Mouse (Mus musculus): Measurements from ENCODE around the gene Gm960. TPM values are rescaled to one million over a fixed set of nuclear protein-coding genes. Genes with fewer than 3 reads are reported as not detected.

The Gm960 gene
- total RNA-seq, 2 experiments from 2014 or later: 2.7 to 3.0 TPM

Small RNA genes within 50 kb of the gene (microRNA-seq; reads per million reads assigned to microRNA genes)
- gene Mir6986: 9.5 reads per million, percentile 30 among the genes with 10 or more reads in this experiment

Other genes starting within 250 kb of the Gm960 start
- 10 to 100 TPM; 13.3 to 16.6 TPM for gene Syt12, start 221.2 kb downstream of the Gm960 start, total RNA-seq (2021)
- gene 2010003K11Rik, start 200.1 kb downstream of the Gm960 start, total RNA-seq (2021): not detected
- 10 to 100 TPM; 46.8 to 50.8 TPM for gene Pcx, start 188.2 kb downstream of the Gm960 start, total RNA-seq (2021)
- gene Lrfn4, start 83.0 kb downstream of the Gm960 start, total RNA-seq (2021): 10 to 100 TPM; 73.7 to 76.1 TPM
- gene Rce1, start 73.0 kb downstream of the Gm960 start, total RNA-seq (2021): 10 to 100 TPM; 19.6 to 21.4 TPM
- 100 to 1,000 TPM; 553 to 622 TPM for gene Sptbn2, start 12.5 kb upstream of the Gm960 start, total RNA-seq (2021)
- 10 to 100 TPM; 12.4 to 14.2 TPM for gene Rbm4b, start 57.8 kb upstream of the Gm960 start, total RNA-seq (2021)
- 10 to 100 TPM; 68.0 to 68.9 TPM for gene Rbm4, start 95.2 kb upstream of the Gm960 start, total RNA-seq (2021)
- gene Gm21992, start 112.9 kb upstream of the Gm960 start, total RNA-seq (2021): 10 to 100 TPM; 16.0 to 16.2 TPM
- 10 to 100 TPM; 52.7 to 57.0 TPM for gene Rbm14, start 113.0 kb upstream of the Gm960 start, total RNA-seq (2021)
- 10 to 100 TPM; 37.4 to 38.6 TPM for gene Ccs, start 140.7 kb upstream of the Gm960 start, total RNA-seq (2021)
- gene Ccdc87, start 140.7 kb upstream of the Gm960 start, total RNA-seq (2021): 1 to 10 TPM; 2.4 to 2.9 TPM
- gene Ctsf, start 156.5 kb upstream of the Gm960 start, total RNA-seq (2021): 100 to 1,000 TPM in 1 of 2 experiments, 10 to 100 TPM in 1; 99.2 to 106 TPM
- gene Actn3, start 179.2 kb upstream of the Gm960 start, total RNA-seq (2021): 1 to 10 TPM; 3.1 to 3.9 TPM
- gene Zdhhc24, start 180.0 kb upstream of the Gm960 start, total RNA-seq (2021): 10 to 100 TPM; 22.7 to 27.8 TPM
- gene Bbs1, start 208.0 kb upstream of the Gm960 start, total RNA-seq (2021): 10 to 100 TPM; 36.7 to 41.8 TPM
- 10 to 100 TPM; 62.2 to 67.0 TPM for gene Dpp3, start 229.6 kb upstream of the Gm960 start, total RNA-seq (2021)
- 10 to 100 TPM; 16.4 to 17.6 TPM for gene Peli3, start 244.5 kb upstream of the Gm960 start, total RNA-seq (2021)

All from left cerebral cortex, postnatal 10 days (tissue).